8 mouse cellular contexts compared by ENCODE assay signal in genomic region chr16:30066184-30066851, GRCm38 (mm10). TPM values are rescaled to one million over a fixed set of nuclear protein-coding genes. Genes with fewer than 3 reads are reported as not detected.
DNase-seq lines count a peak whose midpoint lies in the region; ATAC-seq and TF ChIP-seq lines count a peak whose summit lies in the region.

No protein-coding gene starts in this region.

- H3K36me3 ChIP-seq in embryonic facial prominence, embryonic 10.5 days (replicated peaks): peaks cover 7% of the 10 kb centered on the region; the same call in 1 of the 2 replicates
- H3K36me3 ChIP-seq in intestine, embryonic 16.5 days (ENCODE audit: control insufficient read depth, insufficient read depth, low read length): 0 out of 2 replicates have a peak, but pooled peaks cover 3% of the 10 kb centered on the region
- no peaks in the 10 kb centered on the region for H3K36me3 ChIP-seq in liver, embryonic 11.5 days (ENCODE audit: control insufficient read depth, insufficient read depth, low read length)
- H3K36me3 ChIP-seq in thymus, adult 2 months (ENCODE audit: control insufficient read depth, insufficient read depth, low read length): no peaks in the 10 kb centered on the region

- peaks cover 85% of the 10 kb centered on the region for H3K4me1 ChIP-seq in embryonic facial prominence, embryonic 10.5 days
- peaks cover 37% of the 10 kb centered on the region for H3K4me1 ChIP-seq in intestine, embryonic 16.5 days (ENCODE audit: control insufficient read depth, insufficient read depth, low read length)
- H3K4me1 ChIP-seq in liver, embryonic 11.5 days (replicated peaks; ENCODE audit: control insufficient read depth, insufficient read depth, low read length): peaks cover 40% of the 10 kb centered on the region
- peaks cover 49% of the 10 kb centered on the region for H3K4me1 ChIP-seq in thymus, adult 2 months (replicated peaks; ENCODE audit: control insufficient read depth, insufficient read depth, low read length)

- peak overlapping the region; percentile 93 for H3K9ac ChIP-seq in intestine, embryonic 16.5 days (ENCODE audit: low read depth, low read length)
- H3K9ac ChIP-seq in liver, embryonic 11.5 days (ENCODE audit: low read depth, low read length): peak overlapping the region; percentile 46

- H3K27me3 ChIP-seq in embryonic facial prominence, embryonic 10.5 days (replicated peaks; ENCODE audit: low read depth, poor library complexity, severe bottlenecking): peaks cover 14% of the 10 kb centered on the region
- H3K27me3 ChIP-seq in intestine, embryonic 16.5 days (replicated peaks; ENCODE audit: control insufficient read depth, insufficient read depth, low read length): no peaks in the 10 kb centered on the region
- H3K27me3 ChIP-seq in liver, embryonic 11.5 days (replicated peaks; ENCODE audit: control insufficient read depth, insufficient read depth, low read length): peaks cover 81% of the 10 kb centered on the region
- H3K27me3 ChIP-seq in thymus, adult 2 months (ENCODE audit: control insufficient read depth, insufficient read depth, low read length): peaks cover 31% of the 10 kb centered on the region

- no peak for TF ChIP-seq POLR2A in thymus, adult 2 months (IDR thresholded peaks at IDR 0.05; ENCODE audit: control insufficient read depth, extremely low read depth, insufficient read depth, low read length, poor library complexity)

- peak overlapping the region; percentile 99 for H3K27ac ChIP-seq in embryonic facial prominence, embryonic 10.5 days (replicated peaks)
- peak overlapping the region; percentile 98 for H3K27ac ChIP-seq in intestine, embryonic 16.5 days (ENCODE audit: low read length)
- H3K27ac ChIP-seq in liver, embryonic 11.5 days (ENCODE audit: low read depth, low read length): peak overlapping the region; percentile 86
- no peak overlapping the region for H3K27ac ChIP-seq in thymus, adult 2 months (ENCODE audit: control insufficient read depth, insufficient read depth, low read length)

- H3K4me2 ChIP-seq in intestine, embryonic 16.5 days (ENCODE audit: low read depth, low read length): peak overlapping the region; percentile 66
- peak overlapping the region; percentile 94 for H3K4me2 ChIP-seq in liver, embryonic 11.5 days

- H3K4me3 ChIP-seq in embryonic facial prominence, embryonic 10.5 days: peak overlapping the region; percentile 67
- peak overlapping the region; percentile 87 for H3K4me3 ChIP-seq in intestine, embryonic 16.5 days (ENCODE audit: low read length)
- peak overlapping the region; percentile 52 for H3K4me3 ChIP-seq in liver, embryonic 11.5 days (ENCODE audit: low read depth, low read length)
- H3K4me3 ChIP-seq in thymus, adult 2 months (ENCODE audit: control insufficient read depth, insufficient read depth, low read length): peak overlapping the region; percentile 51

- no peak for TF ChIP-seq CTCF in thymus, adult 2 months (IDR thresholded peaks at IDR 0.05; ENCODE audit: borderline replicate concordance, control insufficient read depth, extremely low read depth, insufficient read depth, low read length, poor library complexity)

- DNase-seq in urinary bladder, adult 2 months (ENCODE audit: low spot score): peak; percentile 41
- DNase-seq in urinary bladder, postnatal 10 days (ENCODE audit: low spot score): no peak
- peak; percentile 76 for DNase-seq in embryonic facial prominence, embryonic 10.5 days (ENCODE audit: low spot score)
- DNase-seq in heart, adult 11 months: peak; percentile 98
- DNase-seq in liver, embryonic 11.5 days (ENCODE audit: low spot score): peak; percentile 62
- peak; percentile 35 for DNase-seq in naive thymus-derived CD4-positive, alpha-beta T cell, adult 2 months (ENCODE audit: low read depth)
- DNase-seq in thymus, adult 2 months: peak; percentile 28

- H3K9me3 ChIP-seq in embryonic facial prominence, embryonic 10.5 days: no peaks in the 10 kb centered on the region
- H3K9me3 ChIP-seq in intestine, embryonic 16.5 days (ENCODE audit: control insufficient read depth, low read length): no peaks in the 10 kb centered on the region
- no peaks in the 10 kb centered on the region for H3K9me3 ChIP-seq in liver, embryonic 11.5 days (ENCODE audit: control insufficient read depth, low read length)

- WGBS in embryonic facial prominence, embryonic 10.5 days: under 1% methylated on average over 38 of the region's 38 CpGs
- under 1% methylated on average over 38 of the region's 38 CpGs for WGBS in intestine, embryonic 16.5 days
- WGBS in liver, embryonic 11.5 days: 0% methylated on average over 38 of the region's 38 CpGs
- WGBS in thymus, adult 2 months: under 1% methylated on average over 38 of the region's 38 CpGs

- no peak for ATAC-seq in intestine, embryonic 16.5 days
- no peak for ATAC-seq in liver, embryonic 11.5 days (replicated peaks; ENCODE audit: low FRiP score)

RNA-seq across cellular contexts. Expression of gene Hes1, which starts 2.1 kb away (rescaled TPM):
- 112 and 154 TPM in 2 replicates for polyA plus RNA-seq in urinary bladder, adult 2 months (2012; rRNA removed)
- polyA plus RNA-seq in embryonic facial prominence, embryonic 10.5 days (2016; fragmentation: Nextera tagmentation; extraction: Ambion mirVana): 43.3 and 47.2 TPM in 2 replicates
- polyA plus RNA-seq in intestine, embryonic 16.5 days (2015; fragmentation: Nextera tagmentation; extraction: Ambion mirVana): 25.9 and 36.1 TPM in 2 replicates
- 22.6 and 25.3 TPM in 2 replicates for polyA plus RNA-seq in liver, embryonic 11.5 days (2014; fragmentation: Nextera tagmentation; extraction: Ambion mirVana)
- polyA plus RNA-seq in thymus, adult 2 months (2012; rRNA removed): 33.4 and 40.6 TPM in 2 replicates
